Mouse (Mus musculus) hindbrain, embryonic 15.5 days (tissue): ENCODE measurements around the gene Pus10. TPM values are rescaled to one million over a fixed set of nuclear protein-coding genes. Genes with fewer than 3 reads are reported as not detected.

Experiments used
- ATAC-seq: fragments of 200-750 bp; cut with Nextera tagmentation; 2 replicates; pipeline ENCODE4 v1.8.0; 2017; ENCODE audit warnings: low read depth, moderate number of reproducible peaks, moderate TSS enrichment; ENCODE audit not compliant: low FRiP score
- H3K27ac ChIP-seq: fragments of 300-500 bp; sonication (generic); replicated peaks from 2 replicates; pipeline ENCODE4 v1.5.1; 2015; ENCODE audit warnings: mild to moderate bottlenecking, inconsistent platforms
- H3K27me3 ChIP-seq: fragments of 300-500 bp; sonication (generic); 2 replicates; pipeline ENCODE4 v1.6.1; 2015; ENCODE audit warnings: control low read depth, inconsistent platforms
- H3K36me3 ChIP-seq: fragments of 300-500 bp; sonication (generic); 2 replicates; pipeline ENCODE4 v1.6.1; 2015; ENCODE audit warnings: control low read depth, inconsistent platforms
- H3K4me1 ChIP-seq: fragments of 300-500 bp; sonication (generic); replicated peaks from 2 replicates; pipeline ENCODE4 v1.6.1; 2015; ENCODE audit warnings: control low read depth, inconsistent platforms
- H3K4me2 ChIP-seq: fragments of 300-500 bp; sonication (generic); 2 replicates; pipeline ENCODE4 v1.6.1; 2015; ENCODE audit warnings: moderate library complexity, mild to moderate bottlenecking, inconsistent platforms
- H3K4me3 ChIP-seq: fragments of 300-500 bp; sonication (generic); 2 replicates; pipeline ENCODE4 v1.5.1; 2015; ENCODE audit warnings: mild to moderate bottlenecking, inconsistent platforms
- H3K9ac ChIP-seq: fragments of 300-500 bp; sonication (generic); 2 replicates; pipeline ENCODE4 v1.6.1; 2015; ENCODE audit warnings: inconsistent platforms
- H3K9me3 ChIP-seq: fragments of 300-500 bp; sonication (generic); 2 replicates; pipeline ENCODE4 v1.6.1; 2016; ENCODE audit warnings: control low read depth, inconsistent platforms
- WGBS: fragments of 180-500 bp; shearing (Covaris S2); methylation state at CpG from one replicate; pipeline ENCODE4 v1.1.7; 2015; 5-methylcytosine and 5-hydroxymethylcytosine counted together
- polyA plus RNA-seq: library from polyadenylated mRNA; unstranded; fragments of >200 nt; fragmentation: Nextera tagmentation; extraction: Ambion mirVana; gene quantifications from 2 replicates; pipeline ENCODE4 v1.2.1, GENCODE M21; 2015

The Pus10 gene
- polyA plus RNA-seq: 10.9 and 12.0 TPM in 2 replicates

DNA sequence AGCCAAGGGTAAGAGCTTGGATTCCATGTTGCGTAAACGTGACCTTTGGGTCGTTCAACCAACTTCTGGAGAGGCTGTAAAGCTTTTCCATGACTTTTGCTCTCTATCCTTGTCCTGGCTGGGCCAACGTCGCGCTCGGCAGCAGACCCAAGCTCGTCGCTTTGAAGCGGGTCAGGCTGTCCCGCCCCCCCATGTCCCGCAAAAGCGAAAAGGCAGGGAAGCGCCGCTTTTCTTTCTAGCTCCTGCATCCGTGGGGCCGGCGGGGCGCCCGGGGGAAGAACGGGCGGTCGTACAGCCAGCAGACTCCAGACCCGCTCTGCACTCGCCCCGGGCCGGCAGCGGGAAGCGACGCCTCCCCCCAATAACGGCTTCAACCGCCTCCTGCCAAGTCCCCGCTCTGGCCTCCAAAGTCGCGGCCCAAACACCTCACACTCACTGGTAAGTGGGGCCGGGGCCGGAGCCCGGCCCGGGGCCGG, at the start of gene Pus10:
Pus10 (plus strand) TSS at position 364 of the 476 bp plus-strand sequence.
- Histone ChIP-seq H3K9me3 (no peaks in the 10 kb centered on the region), H3K4me1 (peaks cover 20% of the 10 kb centered on the region), H3K9ac (peak within 1 kb of the TSS; percentile 68), H3K36me3 (no peaks in the 10 kb centered on the region), H3K4me3 (peak within 1 kb of the TSS; percentile 95), H3K27ac (peak within 1 kb of the TSS; percentile 93), H3K4me2 (peak within 1 kb of the TSS; percentile 77), H3K27me3 (no peaks in the 10 kb centered on the region)
- no peak; the same call in 1 of the 2 replicates for ATAC-seq
- WGBS: under 1% methylated on average over 39 of the region's 40 CpGs

DNA sequence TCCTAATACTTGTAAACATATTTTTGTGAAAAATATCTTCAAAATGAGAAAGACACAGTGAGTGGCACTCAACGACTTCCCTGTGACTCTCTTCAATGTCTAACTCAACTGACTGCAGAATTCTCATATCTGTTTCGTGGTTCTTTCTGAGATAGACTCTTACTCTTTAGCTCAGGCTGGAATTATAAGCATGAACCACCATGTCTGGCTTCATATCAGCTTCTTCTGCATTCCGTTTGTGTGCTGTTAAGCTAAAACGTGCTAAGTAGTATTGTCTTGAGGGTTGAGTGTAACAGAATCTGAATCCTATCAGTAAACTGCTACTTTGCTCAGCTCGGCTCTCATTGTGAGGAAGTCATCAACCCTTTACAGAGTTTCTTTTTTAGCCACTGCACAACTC, 46.5 kb upstream of the Pus10 start:
- H3K9ac ChIP-seq: no peak overlapping the region
- H3K27me3 ChIP-seq: no peaks in the 10 kb centered on the region
- no peak overlapping the region for H3K4me3 ChIP-seq
- no peak overlapping the region for H3K4me2 ChIP-seq
- H3K36me3 ChIP-seq: peaks cover 42% of the 10 kb centered on the region
- no peak for ATAC-seq
- no peaks in the 10 kb centered on the region for H3K4me1 ChIP-seq
- no peak overlapping the region for H3K27ac ChIP-seq
- H3K9me3 ChIP-seq: no peaks in the 10 kb centered on the region
- 89% methylated on average over 5 of the region's 5 CpGs for WGBS

DNA sequence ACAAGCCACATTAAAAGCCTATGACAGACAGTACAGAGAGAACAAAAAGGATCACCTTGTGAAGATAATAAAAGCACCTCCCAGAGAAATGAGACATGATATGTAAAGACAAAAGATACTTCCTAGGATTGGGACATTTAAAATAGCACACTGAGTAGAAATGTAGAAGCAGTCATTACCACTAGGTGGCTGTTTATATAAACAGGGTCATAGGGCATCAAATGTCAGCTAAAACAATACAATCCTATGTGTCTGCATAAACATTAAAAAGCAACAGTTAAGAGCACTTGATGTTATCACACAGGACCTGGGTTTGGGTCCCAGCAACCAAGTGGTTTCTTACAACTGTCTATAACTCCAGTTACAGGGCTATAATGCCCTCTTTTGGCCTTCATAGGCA, 34.8 kb upstream of the Pus10 start:
- Histone ChIP-seq H3K27ac (no peak overlapping the region), H3K9ac (no peak overlapping the region), H3K9me3 (no peaks in the 10 kb centered on the region), H3K4me1 (peaks cover 27% of the 10 kb centered on the region), H3K27me3 (no peaks in the 10 kb centered on the region), H3K36me3 (peaks cover 12% of the 10 kb centered on the region), H3K4me2 (no peak overlapping the region), H3K4me3 (no peak overlapping the region)
- no peak for ATAC-seq

DNA sequence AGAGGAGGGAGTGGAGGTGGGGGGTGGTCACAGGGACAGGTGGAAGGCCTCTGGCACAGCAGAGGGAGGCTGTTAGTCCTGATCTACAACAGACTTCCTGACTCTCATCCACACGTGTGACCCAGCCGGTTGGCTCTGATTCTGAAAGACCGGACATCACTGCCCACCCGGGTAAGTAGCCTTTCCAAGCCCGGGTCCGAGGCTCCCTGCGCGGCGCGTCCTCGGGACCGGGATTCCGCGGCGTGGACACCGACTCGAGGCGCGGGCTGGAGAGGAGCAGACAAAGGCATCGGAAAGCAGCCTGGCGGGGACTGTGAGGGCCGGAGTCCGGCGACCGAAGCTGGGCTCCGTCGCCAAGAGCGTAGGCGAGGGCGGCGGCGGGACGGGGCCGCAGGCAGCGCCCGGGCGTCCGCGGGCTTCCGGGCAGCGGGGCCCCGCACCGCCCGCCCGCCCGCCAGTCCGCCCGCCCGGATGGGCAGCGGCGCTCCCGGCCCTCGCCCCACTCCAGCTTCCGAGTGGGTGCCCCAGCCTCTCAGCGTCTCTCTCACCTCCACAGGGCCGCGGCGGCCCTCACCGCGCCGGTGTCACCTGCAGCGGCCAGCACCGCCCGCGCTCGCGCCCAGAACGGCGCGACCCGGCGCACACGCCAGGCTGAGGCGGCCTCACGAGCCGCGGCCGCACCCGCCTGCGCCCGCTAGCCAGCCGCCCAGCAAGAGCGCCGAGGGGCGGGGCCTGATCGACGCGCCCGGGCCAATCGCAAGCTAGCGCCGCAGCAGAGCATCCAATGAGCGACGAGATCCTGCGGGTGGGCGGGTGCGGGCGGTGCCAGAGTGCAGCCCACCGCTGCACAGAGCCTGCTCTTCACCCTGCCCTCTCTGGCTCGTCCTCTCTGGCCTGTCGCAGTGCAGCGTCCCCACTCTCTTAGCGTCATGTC, 32.3 kb upstream of the Pus10 start, which contains the start of gene 0610010F05Rik:
0610010F05Rik (minus strand) TSS at position 695 of the 934 bp plus-strand sequence.
- H3K9me3 ChIP-seq: no peaks in the 10 kb centered on the region
- H3K4me3 ChIP-seq: peak within 1 kb of the TSS; percentile 83
- peaks cover 27% of the 10 kb centered on the region for H3K4me1 ChIP-seq
- WGBS: under 1% methylated on average over 74 of the region's 103 CpGs
- H3K27ac ChIP-seq: peak within 1 kb of the TSS; percentile 96
- peak; percentile 100 for ATAC-seq
- no peaks in the 10 kb centered on the region for H3K27me3 ChIP-seq
- peak within 1 kb of the TSS; percentile 57 for H3K4me2 ChIP-seq
- H3K36me3 ChIP-seq: peaks cover 6% of the 10 kb centered on the region
- peak within 1 kb of the TSS; percentile 95 for H3K9ac ChIP-seq

DNA sequence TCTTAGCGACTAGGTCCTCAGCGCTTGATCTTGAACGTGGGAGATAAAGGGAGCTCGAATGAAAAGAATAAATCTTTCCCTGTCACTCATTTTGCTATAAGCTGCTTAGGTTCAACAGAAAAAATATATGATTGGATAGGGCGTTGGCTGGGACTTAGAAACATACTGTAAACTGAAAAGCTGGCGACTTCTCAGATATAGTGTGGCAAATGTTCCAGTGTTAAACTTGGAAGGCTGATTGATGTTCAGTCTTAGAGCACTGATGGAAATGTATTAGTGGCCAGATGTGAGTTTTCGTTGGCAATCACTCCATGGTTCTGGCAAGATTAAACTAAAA, 31.6 kb upstream of the Pus10 start:
- WGBS: 8% methylated on average over 7 of the region's 7 CpGs
- Histone ChIP-seq H3K27ac (peak overlapping the region; percentile 96), H3K4me2 (peak overlapping the region; percentile 57), H3K4me1 (peaks cover 27% of the 10 kb centered on the region), H3K27me3 (no peaks in the 10 kb centered on the region), H3K36me3 (no peaks in the 10 kb centered on the region), H3K4me3 (peak overlapping the region; percentile 83), H3K9ac (peak overlapping the region; percentile 36; the same call in 1 of the 2 replicates), H3K9me3 (no peaks in the 10 kb centered on the region)
- peak; percentile 45; the same call in 1 of the 2 replicates for ATAC-seq

DNA sequence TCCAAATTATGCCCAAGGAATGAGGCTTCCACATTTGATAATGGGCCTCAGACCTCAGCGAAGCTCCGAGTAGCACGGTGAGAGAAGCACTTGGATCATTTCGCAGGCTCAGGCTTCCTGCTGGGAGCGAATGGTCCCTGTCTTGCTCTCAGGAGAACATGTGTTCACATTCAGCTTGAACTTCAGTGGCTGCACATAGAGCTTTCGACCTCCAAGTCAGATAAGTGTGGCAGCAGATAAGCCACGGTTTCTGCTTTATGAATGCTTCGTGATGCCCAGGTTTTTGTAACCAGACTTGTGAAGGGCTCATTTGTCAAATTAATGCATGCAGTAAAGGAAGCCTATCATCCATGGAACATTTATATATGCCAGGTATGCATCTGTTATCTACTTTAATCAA, 30.9 kb upstream of the Pus10 start:
- Histone ChIP-seq H3K27ac (no peak overlapping the region), H3K4me3 (no peak overlapping the region), H3K9ac (no peak overlapping the region), H3K9me3 (no peaks in the 10 kb centered on the region), H3K27me3 (no peaks in the 10 kb centered on the region), H3K36me3 (no peaks in the 10 kb centered on the region), H3K4me1 (peaks cover 27% of the 10 kb centered on the region), H3K4me2 (peak overlapping the region; percentile 57)
- ATAC-seq: no peak
- 61% methylated on average over 8 of the region's 8 CpGs for WGBS

DNA sequence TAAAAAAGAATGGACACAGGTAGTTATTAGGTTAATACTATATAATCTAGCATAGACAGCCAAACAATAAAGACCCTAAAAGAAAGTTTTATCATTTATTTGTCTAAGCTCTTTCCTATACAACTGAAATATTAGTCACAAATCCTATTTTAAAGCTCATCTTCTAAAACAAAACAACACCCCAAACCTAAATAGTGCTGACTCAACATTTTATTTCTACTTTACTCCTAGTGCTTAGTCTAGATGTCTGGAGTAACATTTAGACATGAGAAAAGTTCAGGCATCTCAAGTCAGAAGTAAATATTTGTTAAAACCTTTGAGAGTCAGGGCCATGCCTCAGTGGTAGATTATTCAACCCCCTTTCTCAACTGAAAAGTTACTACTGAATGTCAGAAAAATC, 18.0 kb upstream of the Pus10 start:
- Histone ChIP-seq H3K9ac (no peak overlapping the region), H3K9me3 (no peaks in the 10 kb centered on the region), H3K4me3 (no peak overlapping the region), H3K27ac (no peak overlapping the region), H3K4me2 (no peak overlapping the region), H3K36me3 (peaks cover 34% of the 10 kb centered on the region), H3K27me3 (no peaks in the 10 kb centered on the region), H3K4me1 (no peaks in the 10 kb centered on the region)
- ATAC-seq: no peak

DNA sequence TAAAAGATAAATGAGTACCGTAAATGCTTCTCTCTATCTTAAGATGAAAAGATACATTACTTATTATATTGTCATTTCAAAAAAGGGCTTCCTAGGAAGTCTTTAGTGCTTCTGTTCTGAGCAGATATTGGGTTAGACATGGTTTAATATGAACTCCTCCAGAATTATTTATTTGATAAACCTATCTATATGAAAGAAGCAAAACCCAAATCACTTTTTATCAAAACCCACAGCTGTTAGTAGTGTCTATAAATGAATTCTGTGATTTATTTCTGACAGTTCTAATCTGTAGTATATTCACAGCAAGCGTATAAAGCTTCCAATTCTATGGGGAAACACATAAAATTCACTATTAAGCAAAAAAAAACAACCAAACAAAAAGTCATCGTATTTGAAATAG, 17.6 kb upstream of the Pus10 start:
- Histone ChIP-seq H3K4me2 (no peak overlapping the region), H3K27me3 (no peaks in the 10 kb centered on the region), H3K36me3 (peaks cover 30% of the 10 kb centered on the region), H3K4me3 (no peak overlapping the region), H3K9me3 (no peaks in the 10 kb centered on the region), H3K4me1 (no peaks in the 10 kb centered on the region), H3K9ac (no peak overlapping the region), H3K27ac (no peak overlapping the region)
- no peak for ATAC-seq
- 94% methylated on average over 3 of the region's 3 CpGs for WGBS

DNA sequence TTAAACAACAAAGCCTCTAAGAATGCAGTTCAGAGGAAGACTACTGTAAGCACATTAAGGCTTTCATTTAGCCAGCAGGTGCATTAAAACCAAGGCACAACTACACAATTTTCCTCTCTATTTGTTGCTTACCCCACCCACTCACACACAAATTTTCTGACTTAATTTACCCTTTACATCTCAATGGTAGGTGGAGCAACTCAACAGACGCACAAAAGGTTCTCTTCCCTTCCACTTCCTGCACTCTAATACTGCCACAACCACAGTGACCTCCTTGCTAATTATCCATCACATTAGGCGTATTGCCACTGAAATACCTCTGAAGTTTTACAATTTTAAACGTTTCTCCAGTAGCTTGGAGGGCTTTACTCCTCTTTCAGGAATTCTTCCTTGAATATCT, 11.8 kb upstream of the Pus10 start:
- no peaks in the 10 kb centered on the region for H3K27me3 ChIP-seq
- WGBS: 65% methylated on average over 3 of the region's 3 CpGs

DNA sequence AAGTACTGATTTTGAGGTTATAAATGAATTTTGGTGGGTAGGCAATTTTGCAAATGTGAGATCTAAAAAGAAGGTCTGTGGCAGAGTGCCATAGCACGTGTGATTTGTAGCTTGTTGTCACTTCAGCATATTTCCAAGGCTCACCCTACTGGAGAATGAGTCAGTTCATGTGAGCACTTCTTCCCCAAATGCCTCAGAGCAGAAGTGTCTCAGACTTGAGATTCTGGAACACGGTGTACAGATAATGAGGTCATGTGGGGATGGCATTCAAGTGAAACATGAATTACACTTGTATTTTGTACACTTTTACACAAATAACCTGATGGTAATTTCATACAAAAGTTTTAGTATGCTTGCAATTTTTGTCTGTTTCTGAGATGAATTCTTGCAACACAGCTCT, 7.7 kb upstream of the Pus10 start:
- Histone ChIP-seq H3K27me3 (no peaks in the 10 kb centered on the region), H3K4me2 (no peak overlapping the region), H3K4me1 (peaks cover 3% of the 10 kb centered on the region), H3K9ac (no peak overlapping the region), H3K36me3 (no peaks in the 10 kb centered on the region), H3K4me3 (no peak overlapping the region), H3K27ac (no peak overlapping the region), H3K9me3 (no peaks in the 10 kb centered on the region)
- no peak for ATAC-seq
- 82% methylated on average over 2 of the region's 2 CpGs for WGBS

More for the DNA sequence above, 11.8 kb upstream of the Pus10 start:
- peaks cover 5% of the 10 kb centered on the region for H3K36me3 ChIP-seq
- H3K4me1 ChIP-seq: no peaks in the 10 kb centered on the region
- no peak overlapping the region for H3K9ac ChIP-seq
- no peak for ATAC-seq
- H3K27ac ChIP-seq: no peak overlapping the region
- H3K4me2 ChIP-seq: no peak overlapping the region
- no peaks in the 10 kb centered on the region for H3K9me3 ChIP-seq
- H3K4me3 ChIP-seq: no peak overlapping the region

DNA sequence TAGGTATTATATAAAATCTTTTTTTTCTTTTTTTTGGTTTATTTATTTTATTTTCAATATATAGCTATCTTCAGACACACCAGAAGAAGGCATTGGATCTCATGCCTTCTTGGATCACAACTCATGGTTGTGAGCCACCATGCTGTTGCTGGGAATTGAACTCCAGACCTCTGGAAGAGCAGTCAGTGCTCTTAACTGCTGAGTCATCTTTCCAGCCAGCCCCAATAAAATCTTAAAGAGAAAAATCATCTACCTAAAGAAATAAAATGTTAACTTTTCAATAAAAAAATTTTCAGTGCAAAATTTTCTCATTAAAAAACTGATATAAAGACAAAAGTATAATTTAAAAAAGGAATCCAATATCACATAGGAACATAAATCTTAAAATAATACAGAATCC, 1.2 kb upstream of the Pus10 start:
- Histone ChIP-seq H3K27me3 (no peaks in the 10 kb centered on the region), H3K36me3 (no peaks in the 10 kb centered on the region), H3K9me3 (no peaks in the 10 kb centered on the region), H3K4me2 (no peak overlapping the region), H3K4me3 (no peak overlapping the region), H3K9ac (no peak overlapping the region), H3K27ac (no peak overlapping the region), H3K4me1 (peaks cover 20% of the 10 kb centered on the region)
- no peak for ATAC-seq

DNA sequence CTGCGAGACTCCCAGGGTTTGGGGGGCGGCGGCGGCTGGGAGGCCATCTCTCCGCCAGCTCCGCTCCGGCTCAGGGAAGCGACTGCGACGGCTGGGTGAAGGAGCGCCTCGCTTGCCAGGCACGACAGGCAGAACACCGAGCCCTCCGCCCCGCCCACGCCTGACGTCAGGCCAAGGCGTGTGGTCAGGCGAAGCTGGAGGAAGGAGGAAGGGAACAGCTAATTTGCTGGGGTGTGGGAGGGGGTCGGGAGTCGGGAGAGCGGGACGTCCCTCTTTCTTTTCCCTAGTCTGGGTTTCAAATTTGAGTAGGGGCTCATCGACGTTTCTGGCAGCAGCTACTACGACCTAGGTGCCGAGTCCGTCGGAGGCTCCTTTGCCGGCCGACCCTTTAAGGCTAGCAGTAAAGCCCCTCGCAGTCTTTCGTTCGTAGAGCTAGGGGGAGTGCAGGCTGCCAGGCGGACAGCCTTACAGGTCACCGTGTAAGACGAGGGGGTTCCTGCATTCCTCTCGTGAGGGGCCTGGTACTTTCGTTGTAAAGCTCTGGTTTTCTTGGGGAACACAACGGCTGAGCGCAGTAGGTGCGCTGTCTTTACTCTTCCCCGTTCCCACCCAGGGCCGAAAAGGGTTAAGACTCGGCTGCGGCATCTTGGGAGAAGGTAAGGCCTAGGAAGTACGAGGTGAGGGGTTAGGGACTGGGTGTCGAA, 476 bp downstream of the Pus10 start, which contains the start of gene Pex13:
Pex13 (minus strand) TSS at position 162 of the 704 bp plus-strand sequence.
- Histone ChIP-seq H3K9ac (peak within 1 kb of the TSS; percentile 68), H3K4me2 (peak within 1 kb of the TSS; percentile 77), H3K27me3 (no peaks in the 10 kb centered on the region), H3K27ac (peak within 1 kb of the TSS; percentile 93), H3K9me3 (no peaks in the 10 kb centered on the region), H3K4me1 (peaks cover 20% of the 10 kb centered on the region), H3K36me3 (no peaks in the 10 kb centered on the region), H3K4me3 (peak within 1 kb of the TSS; percentile 95)
- under 1% methylated on average over 49 of the region's 49 CpGs for whole genome bisulfite sequencing
- ATAC-seq: peak; percentile 98
